Mouse (Mus musculus) forebrain, embryonic 12.5 days (tissue): Measurements from ENCODE around the gene Zc3h12a. TPM values are rescaled to one million over a fixed set of nuclear protein-coding genes. Genes with fewer than 3 reads are reported as not detected.

Experiments used
- ATAC-seq: fragments of 200-750 bp; cut with Nextera tagmentation; 2 replicates; pipeline ENCODE4 v1.8.0; 2017; ENCODE audit warnings: moderate TSS enrichment; ENCODE audit not compliant: low FRiP score
- H3K27ac ChIP-seq: fragments of 300-500 bp; sonication (generic); 2 replicates; pipeline ENCODE4 v1.5.1; 2016; ENCODE audit warnings: mild to moderate bottlenecking
- H3K27me3 ChIP-seq: fragments of 300-500 bp; sonication (generic); 2 replicates; pipeline ENCODE4 v1.6.1; 2016; ENCODE audit warnings: mild to moderate bottlenecking
- H3K36me3 ChIP-seq: fragments of 300-500 bp; sonication (generic); replicated peaks from 2 replicates; pipeline ENCODE4 v1.6.1; 2016; ENCODE audit warnings: mild to moderate bottlenecking
- H3K4me1 ChIP-seq: fragments of 300-500 bp; sonication (generic); 2 replicates; pipeline ENCODE4 v1.6.1; 2016
- H3K4me2 ChIP-seq: fragments of 300-500 bp; sonication (generic); 2 replicates; pipeline ENCODE4 v1.6.1; 2016; ENCODE audit warnings: mild to moderate bottlenecking, moderate library complexity
- H3K4me3 ChIP-seq: fragments of 300-500 bp; sonication (generic); replicated peaks from 2 replicates; pipeline ENCODE4 v1.5.1; 2016; ENCODE audit warnings: mild to moderate bottlenecking
- H3K9ac ChIP-seq: fragments of 300-500 bp; sonication (generic); 2 replicates; pipeline ENCODE4 v1.6.1; 2016; ENCODE audit warnings: mild to moderate bottlenecking
- H3K9me3 ChIP-seq: fragments of 300-500 bp; sonication (generic); 2 replicates; pipeline ENCODE4 v1.6.1; 2016
- WGBS: fragments of 180-500 bp; shearing (Covaris S2); methylation state at CpG from one replicate; pipeline ENCODE4 v1.1.7; 2016; 5-methylcytosine and 5-hydroxymethylcytosine counted together
- polyA plus RNA-seq: library from polyadenylated mRNA; unstranded; fragments of >200 nt; fragmentation: Nextera tagmentation; extraction: Ambion mirVana; gene quantifications from 2 replicates; pipeline ENCODE4 v1.2.1, GENCODE M21; 2016

The Zc3h12a gene
- polyA plus RNA-seq, 1 experiment from 2014 or later, result 0.18 TPM

DNA sequence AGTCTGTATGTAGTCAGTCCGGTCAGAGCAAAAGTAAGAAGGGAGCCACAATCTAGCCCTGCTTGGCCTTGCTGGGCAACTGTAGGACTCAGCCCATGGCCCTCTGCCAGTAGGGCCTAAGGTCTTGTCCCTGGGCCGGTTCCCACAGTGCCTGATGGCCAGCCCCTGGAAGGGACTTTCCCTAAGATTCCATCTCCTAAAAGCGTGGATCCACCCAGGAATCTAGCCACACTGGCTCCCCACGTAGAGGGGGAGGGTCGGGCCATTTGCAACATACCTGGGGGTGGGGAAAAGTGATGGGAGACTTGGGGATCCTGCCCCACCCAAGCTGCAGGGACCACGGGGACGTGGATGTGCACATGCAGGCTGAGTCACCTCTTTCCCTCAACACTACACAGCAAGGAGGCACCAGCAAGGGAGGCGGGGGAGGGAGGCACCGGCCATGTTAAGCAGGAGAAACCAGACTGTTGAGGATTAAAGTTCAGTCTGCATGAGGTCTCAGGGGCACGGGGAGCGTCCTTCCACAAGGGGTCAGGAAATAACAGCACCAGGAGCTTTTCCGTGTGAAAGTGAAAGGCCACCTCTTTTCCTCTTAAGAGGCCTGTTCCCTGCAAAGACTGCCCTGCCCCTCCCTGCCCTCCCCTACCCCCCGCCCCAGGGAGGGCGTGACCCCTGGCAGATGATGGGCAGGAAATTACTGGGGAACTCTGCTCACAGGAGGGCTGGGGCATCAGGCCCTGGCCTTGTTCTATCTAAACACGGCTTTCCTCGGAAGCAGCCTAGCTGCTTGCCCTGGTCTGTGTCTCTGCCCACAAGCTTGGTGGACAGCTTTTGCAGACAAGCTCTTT is 5.0 kb downstream of the Zc3h12a start:
- 20% methylated on average over 16 of the region's 16 CpGs for WGBS
- no peak overlapping the region for H3K9ac ChIP-seq
- H3K27ac ChIP-seq, result no peak overlapping the region
- H3K4me2 ChIP-seq, result no peak overlapping the region
- no peaks in the 10 kb centered on the region for H3K36me3 ChIP-seq
- peaks cover 20% of the 10 kb centered on the region for H3K4me1 ChIP-seq
- H3K9me3 ChIP-seq, result no peaks in the 10 kb centered on the region
- H3K4me3 ChIP-seq, result no peak overlapping the region
- no peak for ATAC-seq
- peaks cover 30% of the 10 kb centered on the region for H3K27me3 ChIP-seq

DNA sequence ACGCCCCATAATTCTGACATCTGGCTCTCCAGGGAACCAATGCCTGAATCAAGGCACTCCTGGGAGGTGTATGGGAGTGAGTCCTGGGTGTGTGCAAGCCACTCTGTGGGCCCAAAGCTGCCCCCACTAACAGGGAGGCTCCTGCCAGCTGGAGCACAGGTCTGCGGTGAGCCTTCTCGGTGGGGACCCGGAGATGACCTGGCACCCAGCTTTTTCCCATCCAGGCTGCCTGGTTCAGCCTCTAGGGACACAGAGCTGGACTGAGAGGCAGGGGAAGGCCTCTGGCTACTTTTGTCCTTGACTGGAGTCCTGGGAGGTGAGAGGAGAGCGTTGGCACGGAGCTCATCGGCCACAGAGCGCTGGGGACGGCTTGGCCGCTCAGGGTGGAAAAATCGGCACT is 7.9 kb downstream of the Zc3h12a start:
- no peaks in the 10 kb centered on the region for H3K9me3 ChIP-seq
- peaks cover 22% of the 10 kb centered on the region for H3K4me1 ChIP-seq
- H3K4me3 ChIP-seq, result no peak overlapping the region
- 93% methylated on average over 11 of the region's 11 CpGs for WGBS
- no peak for ATAC-seq
- H3K27me3 ChIP-seq, result peaks cover 15% of the 10 kb centered on the region; the same call in 1 of the 2 replicates
- no peak overlapping the region for H3K4me2 ChIP-seq
- H3K27ac ChIP-seq, result no peak overlapping the region
- no peaks in the 10 kb centered on the region for H3K36me3 ChIP-seq
- no peak overlapping the region for H3K9ac ChIP-seq

DNA sequence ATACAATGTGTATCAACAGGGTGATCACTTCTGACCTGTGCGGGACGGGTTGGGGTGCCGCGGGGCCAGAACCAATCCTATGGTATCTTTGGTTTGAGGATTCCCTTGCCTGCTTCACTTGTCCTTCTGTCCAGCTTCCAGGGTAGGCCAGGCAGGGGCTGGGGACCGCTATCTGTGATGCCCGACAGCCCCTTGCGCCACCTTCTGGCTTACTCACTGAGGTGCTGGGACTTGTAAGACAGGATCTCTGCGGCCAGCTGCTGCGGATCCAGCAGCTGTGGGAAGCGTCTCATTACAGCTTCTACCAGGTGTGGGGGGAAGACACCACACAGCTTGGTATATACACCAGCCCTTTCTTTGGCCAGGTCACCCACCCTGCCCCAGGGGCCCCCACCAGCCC is 8.6 kb downstream of the Zc3h12a start:
- H3K27ac ChIP-seq, result no peak overlapping the region
- WGBS, result 28% methylated on average over 10 of the region's 10 CpGs
- H3K4me1 ChIP-seq, result peaks cover 26% of the 10 kb centered on the region
- ATAC-seq, result no peak
- H3K4me3 ChIP-seq, result no peak overlapping the region
- H3K36me3 ChIP-seq, result no peaks in the 10 kb centered on the region
- no peak overlapping the region for H3K4me2 ChIP-seq
- H3K9ac ChIP-seq, result no peak overlapping the region
- peaks cover 9% of the 10 kb centered on the region; the same call in 1 of the 2 replicates for H3K27me3 ChIP-seq
- no peaks in the 10 kb centered on the region for H3K9me3 ChIP-seq

DNA sequence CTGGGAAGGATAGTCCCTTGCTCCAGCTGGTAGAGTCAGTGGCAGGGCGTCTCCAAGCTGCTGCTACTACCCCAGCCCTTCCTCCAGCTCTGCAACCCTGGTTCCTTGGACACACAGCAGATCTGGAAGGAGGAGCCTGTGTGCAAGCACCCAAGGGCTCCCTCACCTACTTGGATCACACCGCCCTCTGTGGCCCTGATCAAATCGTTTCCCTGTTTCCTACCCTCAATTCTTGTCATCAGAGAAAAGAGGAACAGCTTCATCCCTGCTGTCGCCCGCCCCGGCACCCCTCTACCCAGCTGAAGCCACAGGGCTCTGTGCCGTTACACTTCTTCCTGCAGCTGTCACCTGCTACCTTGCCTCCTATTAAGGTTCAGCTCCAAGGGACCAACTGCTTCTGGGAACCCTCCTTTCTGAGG is 9.7 kb downstream of the Zc3h12a start:
- Histone ChIP-seq H3K9me3 (no peaks in the 10 kb centered on the region), H3K36me3 (no peaks in the 10 kb centered on the region), H3K9ac (no peak overlapping the region), H3K4me2 (no peak overlapping the region), H3K27me3 (0 out of 2 replicates have a peak, but pooled peaks cover 4% of the 10 kb centered on the region), H3K4me3 (no peak overlapping the region), H3K27ac (no peak overlapping the region), H3K4me1 (peaks cover 22% of the 10 kb centered on the region)
- ATAC-seq, result no peak
- WGBS, result 82% methylated on average over 7 of the region's 7 CpGs

DNA sequence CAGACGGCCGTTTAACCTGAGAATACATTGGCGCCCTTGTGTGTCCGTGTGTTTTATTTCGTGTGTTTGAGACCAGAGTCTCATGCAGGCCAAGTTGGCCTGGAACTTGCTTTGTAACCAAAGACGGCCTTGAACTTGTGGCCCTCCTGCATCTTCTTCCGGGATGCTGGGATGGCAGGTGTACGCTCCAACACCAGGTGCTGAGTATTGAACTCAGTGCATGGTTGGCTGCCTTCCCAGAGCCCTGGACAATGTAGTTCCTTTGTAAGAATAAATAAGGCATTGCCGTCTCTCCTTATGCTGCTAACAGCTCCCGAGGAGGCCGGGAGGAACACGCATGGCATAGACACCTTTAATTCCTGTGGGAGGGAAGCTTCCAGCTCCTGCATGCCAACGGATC is 10.7 kb downstream of the Zc3h12a start:
- Histone ChIP-seq H3K27ac (no peak overlapping the region), H3K9me3 (no peaks in the 10 kb centered on the region), H3K4me2 (no peak overlapping the region), H3K4me3 (no peak overlapping the region), H3K4me1 (peaks cover 14% of the 10 kb centered on the region; the same call in 1 of the 2 replicates), H3K27me3 (no peaks in the 10 kb centered on the region), H3K9ac (no peak overlapping the region), H3K36me3 (peaks cover 6% of the 10 kb centered on the region; the same call in 1 of the 2 replicates)
- no peak for ATAC-seq
- WGBS, result 81% methylated on average over 13 of the region's 13 CpGs

DNA sequence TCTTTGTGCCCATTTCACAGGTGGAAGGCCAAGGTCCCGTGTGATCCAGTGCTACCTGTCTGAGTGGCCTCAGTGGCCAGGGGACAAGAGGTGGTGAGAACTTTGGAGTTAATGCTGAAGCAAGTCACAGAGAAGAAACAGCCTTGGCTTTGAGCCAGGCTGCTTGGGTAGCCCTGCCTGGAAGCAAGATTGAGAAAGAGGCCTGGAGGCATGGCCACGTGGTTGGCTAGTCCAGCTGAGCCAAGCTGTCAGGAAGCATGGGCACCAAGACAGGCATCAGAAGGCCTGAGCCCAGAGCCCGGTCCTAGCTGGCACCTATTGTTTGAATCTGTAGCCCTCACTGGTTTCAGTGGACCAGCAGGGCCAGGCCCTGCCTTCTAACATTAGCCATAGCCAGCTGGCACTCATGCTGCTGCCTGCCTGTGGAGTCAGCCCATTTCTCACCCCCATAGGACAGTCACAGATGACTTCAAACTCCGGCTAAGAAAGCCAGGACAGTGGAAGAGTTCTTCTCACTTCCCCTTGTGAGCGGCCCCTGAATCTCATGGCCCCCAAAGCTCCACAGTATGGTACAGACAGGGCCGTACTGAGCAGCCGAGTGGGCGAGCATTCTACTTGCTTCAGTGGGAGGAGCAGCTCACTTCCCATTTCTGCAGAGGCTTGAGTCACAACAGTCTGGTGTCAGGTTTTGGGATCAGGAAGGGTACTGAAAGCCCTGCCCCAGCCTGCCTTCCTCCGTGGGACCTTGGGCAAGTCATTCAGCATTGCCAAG is 11.4 kb downstream of the Zc3h12a start:
- 78% methylated on average over 9 of the region's 9 CpGs for WGBS
- H3K4me1 ChIP-seq, result peaks cover 14% of the 10 kb centered on the region; the same call in 1 of the 2 replicates
- no peaks in the 10 kb centered on the region for H3K9me3 ChIP-seq
- H3K27ac ChIP-seq, result no peak overlapping the region
- H3K4me3 ChIP-seq, result no peak overlapping the region
- H3K9ac ChIP-seq, result no peak overlapping the region
- H3K27me3 ChIP-seq, result no peaks in the 10 kb centered on the region
- H3K36me3 ChIP-seq, result peaks cover 11% of the 10 kb centered on the region
- no peak for ATAC-seq
- no peak overlapping the region for H3K4me2 ChIP-seq

DNA sequence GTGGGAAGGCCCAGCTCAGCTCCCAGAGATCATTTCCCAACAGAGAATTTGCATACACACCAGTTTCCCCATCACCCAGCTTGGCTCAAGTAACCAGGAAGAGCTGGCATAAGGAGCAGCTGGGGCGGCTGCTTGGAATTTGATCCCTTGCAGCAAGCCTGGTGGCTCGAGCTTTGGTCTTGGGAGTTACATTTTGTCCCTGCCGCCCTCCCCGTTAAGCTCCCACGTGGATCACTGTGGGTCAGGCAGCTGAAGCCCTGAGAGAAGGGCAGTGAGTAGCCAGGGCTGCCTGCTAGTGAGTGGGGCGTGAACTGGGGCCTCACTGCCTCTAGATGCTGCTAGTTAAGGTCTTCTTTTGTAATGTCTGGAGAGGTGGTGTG is 11.9 kb downstream of the Zc3h12a start:
- Histone ChIP-seq H3K4me2 (no peak overlapping the region), H3K27me3 (no peaks in the 10 kb centered on the region), H3K4me3 (no peak overlapping the region), H3K36me3 (peaks cover 17% of the 10 kb centered on the region), H3K9ac (no peak overlapping the region), H3K4me1 (peaks cover 14% of the 10 kb centered on the region; the same call in 1 of the 2 replicates), H3K27ac (no peak overlapping the region), H3K9me3 (no peaks in the 10 kb centered on the region)
- ATAC-seq, result no peak
- WGBS, result 45% methylated on average over 6 of the region's 6 CpGs

DNA sequence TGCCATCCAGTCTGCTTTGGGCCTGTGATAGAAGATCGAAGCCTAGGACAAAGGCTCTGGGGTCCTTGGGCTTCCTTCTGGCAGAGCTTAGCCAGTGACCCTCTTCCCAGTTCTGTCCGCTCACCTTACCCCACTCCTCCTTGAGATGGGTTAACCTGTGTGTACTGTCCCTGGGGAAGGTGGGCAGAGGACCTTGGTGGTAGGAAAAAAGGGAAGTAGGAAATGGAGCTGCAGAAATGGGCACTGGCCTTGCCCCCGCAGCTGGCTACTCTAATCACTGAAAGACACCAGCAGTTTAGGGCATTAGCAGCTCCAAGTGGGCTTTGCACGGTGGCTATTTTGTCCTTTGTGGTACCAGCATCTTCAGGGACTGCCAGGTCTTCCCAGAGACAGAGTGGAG is 12.6 kb downstream of the Zc3h12a start:
- ATAC-seq, result no peak
- 84% methylated on average over 4 of the region's 4 CpGs for WGBS
- H3K4me1 ChIP-seq, result peaks cover 14% of the 10 kb centered on the region; the same call in 1 of the 2 replicates
- no peak overlapping the region for H3K4me3 ChIP-seq
- H3K27me3 ChIP-seq, result no peaks in the 10 kb centered on the region
- no peak overlapping the region for H3K4me2 ChIP-seq
- H3K36me3 ChIP-seq, result peaks cover 23% of the 10 kb centered on the region
- no peak overlapping the region for H3K27ac ChIP-seq
- no peak overlapping the region for H3K9ac ChIP-seq
- H3K9me3 ChIP-seq, result no peaks in the 10 kb centered on the region

DNA sequence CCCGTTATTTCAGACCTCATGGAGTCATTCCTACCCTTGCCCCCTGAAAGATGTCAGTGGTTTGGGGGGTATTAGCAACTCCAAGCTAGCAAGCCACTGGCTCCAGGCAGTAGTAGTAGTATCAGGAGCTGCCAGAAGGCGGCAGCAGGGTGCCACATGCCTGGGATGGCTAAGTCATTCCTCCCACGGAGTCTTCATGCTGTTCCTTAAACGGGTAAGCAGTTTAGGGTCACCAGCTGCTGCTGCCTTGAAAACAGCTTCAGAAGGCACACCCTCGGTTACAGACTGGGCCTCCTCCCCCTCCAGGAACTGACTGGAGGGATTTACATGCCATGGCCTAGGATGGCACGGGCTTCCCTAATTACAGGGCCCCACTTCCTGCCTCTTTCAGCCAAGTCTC is 13.0 kb downstream of the Zc3h12a start:
- Histone ChIP-seq H3K4me3 (no peak overlapping the region), H3K27me3 (no peaks in the 10 kb centered on the region), H3K27ac (no peak overlapping the region), H3K9me3 (no peaks in the 10 kb centered on the region), H3K9ac (no peak overlapping the region), H3K36me3 (peaks cover 27% of the 10 kb centered on the region), H3K4me1 (peaks cover 14% of the 10 kb centered on the region; the same call in 1 of the 2 replicates), H3K4me2 (no peak overlapping the region)
- peak; percentile 47 for ATAC-seq
- WGBS, result 21% methylated on average over 6 of the region's 6 CpGs

DNA sequence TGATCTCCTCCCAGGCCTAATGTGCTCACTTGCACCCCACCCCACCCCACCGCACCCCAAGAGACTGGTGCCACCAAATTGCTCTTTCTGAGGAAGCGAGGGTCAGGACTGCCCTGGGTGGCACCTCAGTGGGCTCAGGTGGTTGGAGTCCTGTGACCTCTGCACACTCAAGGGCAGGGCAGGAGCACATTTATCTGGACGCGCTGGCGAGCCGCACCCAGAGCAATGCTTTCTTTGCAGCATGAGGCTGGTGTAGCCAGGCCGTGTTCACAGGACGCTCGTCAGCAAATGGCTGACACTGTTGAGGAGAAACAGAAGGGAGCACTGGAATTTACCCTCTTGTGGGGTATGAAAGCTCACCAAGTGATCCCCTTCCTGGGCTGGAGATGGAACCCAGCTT is 22.3 kb downstream of the Zc3h12a start:
- Histone ChIP-seq H3K9ac (no peak overlapping the region), H3K4me2 (no peak overlapping the region), H3K27me3 (no peaks in the 10 kb centered on the region), H3K9me3 (no peaks in the 10 kb centered on the region), H3K36me3 (peaks cover 58% of the 10 kb centered on the region), H3K27ac (no peak overlapping the region), H3K4me1 (no peaks in the 10 kb centered on the region), H3K4me3 (no peak overlapping the region)
- WGBS, result 95% methylated on average over 9 of the region's 9 CpGs
- no peak for ATAC-seq

DNA sequence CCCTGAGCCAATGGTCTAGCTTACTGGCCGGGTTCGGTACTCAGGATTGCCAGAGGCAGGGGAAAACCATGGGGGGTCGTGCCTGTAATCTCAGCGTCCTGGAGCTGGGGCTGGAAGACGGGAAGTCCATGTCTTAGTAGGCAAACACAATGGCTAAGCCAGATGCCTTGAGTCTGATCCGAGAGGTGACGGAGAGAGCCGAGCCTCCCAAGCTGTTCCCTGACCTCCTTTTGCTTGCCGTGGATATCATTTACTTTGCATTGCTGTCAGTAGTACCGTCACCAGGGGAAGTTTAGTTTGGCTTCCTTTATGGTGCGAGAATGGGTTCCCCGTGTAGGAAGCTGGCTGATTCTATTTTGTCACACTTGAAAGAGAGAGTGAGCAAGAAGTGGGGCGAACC is 26.3 kb downstream of the Zc3h12a start:
- Histone ChIP-seq H3K9me3 (no peaks in the 10 kb centered on the region), H3K9ac (no peak overlapping the region), H3K4me3 (no peak overlapping the region), H3K4me1 (no peaks in the 10 kb centered on the region), H3K4me2 (no peak overlapping the region), H3K27me3 (no peaks in the 10 kb centered on the region), H3K27ac (no peak overlapping the region), H3K36me3 (peaks cover 37% of the 10 kb centered on the region)
- no peak for ATAC-seq
- 72% methylated on average over 13 of the region's 13 CpGs for WGBS

DNA sequence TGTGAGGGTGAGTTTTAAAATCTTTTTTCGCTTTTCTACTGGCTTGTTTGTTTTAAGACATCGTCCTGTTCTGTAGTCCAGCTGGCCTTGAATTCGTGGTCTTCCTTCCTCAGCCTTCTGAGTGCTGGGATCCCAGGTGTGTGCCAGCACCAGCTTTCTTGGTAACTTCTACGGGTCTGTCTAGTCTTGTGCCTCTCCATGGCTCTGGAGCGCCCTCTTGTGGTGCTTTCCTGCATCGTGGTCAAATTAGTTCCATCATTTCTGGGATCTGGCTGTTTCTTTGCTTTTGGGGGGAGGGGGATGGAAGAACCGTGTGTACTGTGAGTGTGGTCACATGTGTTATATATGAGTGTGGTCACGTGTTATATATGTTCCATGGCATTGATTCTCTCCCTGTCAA is 28.2 kb downstream of the Zc3h12a start:
- peaks cover 21% of the 10 kb centered on the region for H3K36me3 ChIP-seq
- no peak overlapping the region for H3K9ac ChIP-seq
- no peaks in the 10 kb centered on the region for H3K27me3 ChIP-seq
- H3K4me2 ChIP-seq, result no peak overlapping the region
- no peak overlapping the region for H3K27ac ChIP-seq
- peak; percentile 57 for ATAC-seq
- H3K9me3 ChIP-seq, result no peaks in the 10 kb centered on the region
- no peaks in the 10 kb centered on the region for H3K4me1 ChIP-seq
- no peak overlapping the region for H3K4me3 ChIP-seq
- WGBS, result 10% methylated on average over 8 of the region's 8 CpGs
